Mouse (Mus musculus): ENCODE data around the gene Epb41l4b. TPM values are rescaled to one million over a fixed set of nuclear protein-coding genes. Genes with fewer than 3 reads are reported as not detected.

Epb41l4b gene
- polyA plus RNA-seq, 1 experiment from 2014 or later = 1.7 TPM

DNA sequence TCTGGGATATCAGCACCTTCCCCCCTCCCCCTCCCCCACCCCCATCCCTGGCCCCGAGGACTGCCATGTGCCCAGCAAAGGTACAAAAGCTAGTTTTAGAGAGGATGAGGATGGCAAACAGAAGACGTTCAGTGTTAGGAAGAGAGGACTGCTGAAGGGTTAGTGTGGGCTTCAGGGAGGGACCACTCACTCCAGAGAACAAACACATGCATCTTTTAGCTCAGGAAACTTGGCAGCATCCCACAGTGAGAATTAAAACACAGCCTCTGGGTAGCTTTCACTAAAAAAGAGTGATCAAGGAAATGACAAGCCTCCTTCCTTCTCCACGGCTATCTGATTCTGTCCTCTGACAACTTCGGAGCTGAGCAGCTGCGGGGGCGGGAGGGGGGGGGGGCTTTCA is 132.3 kb downstream of the Epb41l4b start:
- H3K9ac ChIP-seq (ENCODE audit: low read depth, low read length) = no peak overlapping the region
- H3K27ac ChIP-seq (ENCODE audit: low read depth, low read length) = no peak overlapping the region
- no peak overlapping the region for H3K4me3 ChIP-seq (ENCODE audit: low read depth, low read length)
- no peaks in the 10 kb centered on the region for H3K27me3 ChIP-seq (ENCODE audit: control insufficient read depth, insufficient read depth, low read length)
- no peak for DNase-seq (ENCODE audit: low spot score)
- no peaks in the 10 kb centered on the region for H3K36me3 ChIP-seq (ENCODE audit: control insufficient read depth, insufficient read depth, low read length)
- WGBS = 20% methylated on average over 4 of the region's 6 CpGs
- H3K4me1 ChIP-seq (replicated peaks; ENCODE audit: control insufficient read depth, insufficient read depth, low read length) = no peaks in the 10 kb centered on the region
- H3K4me2 ChIP-seq (replicated peaks; ENCODE audit: low read depth, low read length) = no peak overlapping the region
- no peaks in the 10 kb centered on the region for H3K9me3 ChIP-seq (ENCODE audit: control insufficient read depth, low read length)
- ATAC-seq (ENCODE audit: low FRiP score) = no peak

DNA sequence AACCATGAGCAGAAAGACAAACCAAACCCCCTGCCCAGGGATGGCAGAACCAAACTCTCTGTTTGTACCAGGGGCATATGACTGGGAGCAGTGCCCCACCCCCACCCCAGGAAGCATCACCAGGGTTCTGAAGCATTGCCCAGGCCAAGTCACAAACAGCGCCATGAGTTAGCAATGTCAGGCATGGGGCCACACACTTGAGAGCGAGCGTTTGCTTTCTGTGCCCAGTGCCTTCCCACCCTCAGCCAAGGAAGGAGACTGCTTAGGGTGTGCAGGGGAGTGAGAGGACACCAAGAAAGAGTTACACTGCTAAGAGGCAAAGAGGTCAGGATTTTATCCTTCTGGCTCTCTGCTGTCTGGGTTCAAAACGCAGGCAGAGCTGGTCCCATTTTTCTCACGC is 132.8 kb downstream of the Epb41l4b start:
- WGBS = 46% methylated on average over 5 of the region's 5 CpGs
- Histone ChIP-seq H3K4me2 (replicated peaks; ENCODE audit: low read depth, low read length) (no peak overlapping the region), H3K27ac (ENCODE audit: low read depth, low read length) (no peak overlapping the region), H3K36me3 (ENCODE audit: control insufficient read depth, insufficient read depth, low read length) (no peaks in the 10 kb centered on the region), H3K9me3 (ENCODE audit: control insufficient read depth, low read length) (no peaks in the 10 kb centered on the region), H3K9ac (ENCODE audit: low read depth, low read length) (no peak overlapping the region), H3K4me1 (replicated peaks; ENCODE audit: control insufficient read depth, insufficient read depth, low read length) (no peaks in the 10 kb centered on the region), H3K27me3 (ENCODE audit: control insufficient read depth, insufficient read depth, low read length) (no peaks in the 10 kb centered on the region), H3K4me3 (ENCODE audit: low read depth, low read length) (no peak overlapping the region)
- ATAC-seq (ENCODE audit: low FRiP score) (no peak), DNase-seq (ENCODE audit: low spot score) (no peak)

DNA sequence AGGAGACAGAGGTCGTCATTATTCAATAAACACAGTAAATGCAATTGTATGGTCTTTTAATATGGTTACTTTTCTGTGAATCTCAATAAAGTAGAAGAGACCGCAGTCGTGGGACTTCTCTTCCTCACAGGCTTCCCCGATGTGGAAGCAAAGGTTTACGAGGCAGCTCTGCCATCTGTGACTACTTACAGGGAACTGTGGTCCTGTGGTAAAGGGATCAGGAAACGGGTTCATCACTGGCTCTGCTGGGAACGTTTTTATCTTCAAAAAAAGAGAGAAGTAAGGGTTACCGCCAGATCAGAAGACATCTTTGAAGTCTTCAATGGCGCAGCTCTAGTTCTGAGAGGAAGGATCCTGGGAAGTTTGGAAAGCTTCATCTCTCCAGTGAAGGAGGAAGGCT is 135.5 kb downstream of the Epb41l4b start:
- H3K9me3 ChIP-seq (ENCODE audit: control insufficient read depth, low read length) = no peaks in the 10 kb centered on the region
- WGBS = 85% methylated on average over 9 of the region's 9 CpGs
- no peak overlapping the region for H3K4me3 ChIP-seq (ENCODE audit: low read depth, low read length)
- no peak overlapping the region for H3K4me2 ChIP-seq (replicated peaks; ENCODE audit: low read depth, low read length)
- no peaks in the 10 kb centered on the region for H3K4me1 ChIP-seq (replicated peaks; ENCODE audit: control insufficient read depth, insufficient read depth, low read length)
- H3K27me3 ChIP-seq (ENCODE audit: control insufficient read depth, insufficient read depth, low read length) = no peaks in the 10 kb centered on the region
- H3K27ac ChIP-seq (ENCODE audit: low read depth, low read length) = no peak overlapping the region
- no peaks in the 10 kb centered on the region for H3K36me3 ChIP-seq (ENCODE audit: control insufficient read depth, insufficient read depth, low read length)
- no peak overlapping the region for H3K9ac ChIP-seq (ENCODE audit: low read depth, low read length)
- no peak for ATAC-seq (ENCODE audit: low FRiP score)
- DNase-seq (ENCODE audit: low spot score) = no peak

DNA sequence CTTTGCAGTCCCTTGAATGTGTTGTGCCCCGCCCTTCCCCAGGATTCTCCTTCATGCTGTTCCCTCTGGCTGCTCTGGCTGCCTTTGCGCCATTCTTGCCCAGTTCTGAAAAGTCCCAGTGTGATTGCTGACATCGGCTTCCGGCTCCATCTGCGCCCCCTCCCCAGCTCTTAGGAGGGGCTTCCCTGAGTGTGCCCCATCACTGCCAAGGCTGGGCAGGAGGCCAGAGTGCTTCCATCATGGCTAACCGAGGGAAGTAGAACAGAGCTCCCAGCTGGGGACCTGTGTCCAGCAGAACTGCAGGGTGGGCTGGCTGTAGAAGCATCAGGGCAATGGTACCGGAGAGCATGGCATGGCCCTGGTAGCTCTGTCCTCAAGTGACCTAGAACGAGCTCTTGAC is 138.2 kb downstream of the Epb41l4b start:
- H3K9ac ChIP-seq (ENCODE audit: low read depth, low read length) = no peak overlapping the region
- WGBS = 83% methylated on average over 8 of the region's 8 CpGs
- ATAC-seq (ENCODE audit: low FRiP score) = no peak
- no peak for DNase-seq (ENCODE audit: low spot score)
- no peaks in the 10 kb centered on the region for H3K27me3 ChIP-seq (ENCODE audit: control insufficient read depth, insufficient read depth, low read length)
- H3K4me3 ChIP-seq (ENCODE audit: low read depth, low read length) = no peak overlapping the region
- no peak overlapping the region for H3K27ac ChIP-seq (ENCODE audit: low read depth, low read length)
- H3K4me2 ChIP-seq (replicated peaks; ENCODE audit: low read depth, low read length) = no peak overlapping the region
- no peaks in the 10 kb centered on the region for H3K36me3 ChIP-seq (ENCODE audit: control insufficient read depth, insufficient read depth, low read length)
- H3K9me3 ChIP-seq (ENCODE audit: control insufficient read depth, low read length) = no peaks in the 10 kb centered on the region
- no peaks in the 10 kb centered on the region for H3K4me1 ChIP-seq (replicated peaks; ENCODE audit: control insufficient read depth, insufficient read depth, low read length)

DNA sequence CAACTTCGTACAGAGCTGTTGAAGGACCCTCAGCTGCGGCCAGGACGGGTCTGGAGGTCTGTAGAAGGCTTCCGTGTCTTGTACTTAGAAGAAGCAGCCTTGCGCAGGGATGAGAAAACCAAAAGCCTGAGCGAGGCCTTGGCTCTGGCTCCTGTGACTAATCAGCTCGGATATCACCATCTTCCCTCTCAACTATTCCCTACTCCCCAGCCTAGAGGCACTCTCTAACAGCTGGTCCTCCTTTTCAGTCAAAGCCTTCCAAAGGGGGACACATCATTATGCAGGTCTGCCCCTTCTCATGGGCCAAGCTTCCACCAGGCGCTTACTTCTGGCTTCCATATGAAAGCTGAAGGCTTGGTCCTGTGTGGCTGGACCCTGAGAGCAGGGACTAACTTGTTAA is 139.4 kb downstream of the Epb41l4b start:
- no peak overlapping the region for H3K4me2 ChIP-seq (replicated peaks; ENCODE audit: low read depth, low read length)
- no peaks in the 10 kb centered on the region for H3K36me3 ChIP-seq (ENCODE audit: control insufficient read depth, insufficient read depth, low read length)
- WGBS = 87% methylated on average over 8 of the region's 8 CpGs
- no peak for DNase-seq (ENCODE audit: low spot score)
- no peak overlapping the region for H3K4me3 ChIP-seq (ENCODE audit: low read depth, low read length)
- H3K27ac ChIP-seq (ENCODE audit: low read depth, low read length) = no peak overlapping the region
- H3K9ac ChIP-seq (ENCODE audit: low read depth, low read length) = no peak overlapping the region
- no peak for ATAC-seq (ENCODE audit: low FRiP score)
- H3K4me1 ChIP-seq (replicated peaks; ENCODE audit: control insufficient read depth, insufficient read depth, low read length) = no peaks in the 10 kb centered on the region
- H3K27me3 ChIP-seq (ENCODE audit: control insufficient read depth, insufficient read depth, low read length) = no peaks in the 10 kb centered on the region
- no peaks in the 10 kb centered on the region for H3K9me3 ChIP-seq (ENCODE audit: control insufficient read depth, low read length)

DNA sequence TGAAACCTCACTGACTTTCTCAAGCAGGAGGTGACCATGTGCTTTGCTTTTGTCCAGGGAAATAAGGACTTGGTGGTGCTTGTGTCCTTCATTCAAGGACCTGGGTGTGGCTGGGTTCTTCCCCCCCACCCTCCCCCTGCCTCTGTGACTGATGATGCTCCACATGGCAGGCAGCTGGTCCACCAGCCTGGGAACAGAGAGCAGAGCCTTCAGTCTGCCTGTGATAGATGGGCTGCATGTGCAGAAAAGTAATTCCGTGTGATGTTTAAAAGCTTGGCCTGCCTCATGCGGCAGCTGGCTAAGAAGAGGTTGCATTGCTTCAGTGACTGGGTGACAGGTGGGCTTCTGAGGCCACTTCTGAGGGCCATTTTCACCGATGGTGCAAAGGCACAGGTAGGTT is 140.5 kb downstream of the Epb41l4b start:
- no peaks in the 10 kb centered on the region for H3K36me3 ChIP-seq (ENCODE audit: control insufficient read depth, insufficient read depth, low read length)
- 61% methylated on average over 3 of the region's 3 CpGs for WGBS
- H3K27ac ChIP-seq (ENCODE audit: low read depth, low read length) = no peak overlapping the region
- H3K4me2 ChIP-seq (replicated peaks; ENCODE audit: low read depth, low read length) = no peak overlapping the region
- no peaks in the 10 kb centered on the region for H3K9me3 ChIP-seq (ENCODE audit: control insufficient read depth, low read length)
- H3K9ac ChIP-seq (ENCODE audit: low read depth, low read length) = no peak overlapping the region
- ATAC-seq (ENCODE audit: low FRiP score) = peak; percentile 68
- peak; percentile 21 for DNase-seq (ENCODE audit: low spot score)
- H3K4me1 ChIP-seq (replicated peaks; ENCODE audit: control insufficient read depth, insufficient read depth, low read length) = no peaks in the 10 kb centered on the region
- H3K4me3 ChIP-seq (ENCODE audit: low read depth, low read length) = no peak overlapping the region
- H3K27me3 ChIP-seq (ENCODE audit: control insufficient read depth, insufficient read depth, low read length) = no peaks in the 10 kb centered on the region

DNA sequence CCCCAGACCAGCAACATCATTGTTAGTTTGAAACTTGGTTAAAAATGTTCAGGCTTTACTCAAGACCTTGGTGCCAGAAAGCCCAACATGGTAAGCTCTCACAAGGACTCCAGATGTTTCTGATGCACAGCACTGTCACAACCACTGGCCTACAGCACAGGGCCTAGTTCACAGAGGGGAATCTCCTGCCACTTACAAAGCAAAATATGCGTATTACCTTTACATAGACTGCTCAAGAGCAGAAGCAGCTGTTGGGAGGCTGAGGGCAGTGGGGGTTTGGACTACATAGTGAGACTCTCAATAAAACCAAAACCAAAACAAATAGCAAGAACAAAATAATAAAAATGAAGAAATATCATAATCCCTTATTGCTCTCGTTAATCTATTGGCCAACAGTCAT is 141.8 kb downstream of the Epb41l4b start:
- Histone ChIP-seq H3K36me3 (ENCODE audit: control insufficient read depth, insufficient read depth, low read length) (no peaks in the 10 kb centered on the region), H3K9ac (ENCODE audit: low read depth, low read length) (no peak overlapping the region), H3K27ac (ENCODE audit: low read depth, low read length) (no peak overlapping the region), H3K4me3 (ENCODE audit: low read depth, low read length) (no peak overlapping the region), H3K4me1 (replicated peaks; ENCODE audit: control insufficient read depth, insufficient read depth, low read length) (no peaks in the 10 kb centered on the region), H3K27me3 (ENCODE audit: control insufficient read depth, insufficient read depth, low read length) (no peaks in the 10 kb centered on the region), H3K4me2 (replicated peaks; ENCODE audit: low read depth, low read length) (no peak overlapping the region), H3K9me3 (ENCODE audit: control insufficient read depth, low read length) (no peaks in the 10 kb centered on the region)
- no peak for DNase-seq (ENCODE audit: low spot score)
- no peak for ATAC-seq (ENCODE audit: low FRiP score)
- 87% methylated on average over 2 of the region's 2 CpGs for WGBS

DNA sequence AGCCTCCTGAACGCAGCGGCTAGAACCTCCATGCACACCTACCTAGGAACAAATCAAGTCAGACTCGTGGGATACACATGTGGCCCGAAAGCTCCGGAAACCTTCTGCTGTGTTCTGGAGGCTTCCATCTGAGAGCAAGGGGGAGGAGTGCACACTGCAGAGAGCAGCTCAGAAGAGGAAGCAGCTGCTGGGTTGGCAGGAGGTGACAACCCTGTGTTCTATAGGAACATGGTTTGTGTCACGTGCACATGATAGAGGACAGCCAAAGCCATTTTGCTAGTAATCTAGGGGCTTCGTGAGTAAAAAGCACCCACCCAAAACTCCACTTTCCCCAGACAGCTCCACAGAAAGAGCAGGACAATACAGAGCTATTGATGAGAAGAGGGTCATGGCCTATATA is 149.9 kb downstream of the Epb41l4b start:
- 88% methylated on average over 7 of the region's 7 CpGs for WGBS
- Histone ChIP-seq H3K36me3 (ENCODE audit: control insufficient read depth, insufficient read depth, low read length) (no peaks in the 10 kb centered on the region), H3K4me2 (replicated peaks; ENCODE audit: low read depth, low read length) (no peak overlapping the region), H3K27me3 (ENCODE audit: control insufficient read depth, insufficient read depth, low read length) (peaks cover 3% of the 10 kb centered on the region), H3K4me1 (replicated peaks; ENCODE audit: control insufficient read depth, insufficient read depth, low read length) (no peaks in the 10 kb centered on the region; the same call in 1 of the 2 replicates), H3K9me3 (ENCODE audit: control insufficient read depth, low read length) (no peaks in the 10 kb centered on the region), H3K9ac (ENCODE audit: low read depth, low read length) (no peak overlapping the region), H3K4me3 (ENCODE audit: low read depth, low read length) (no peak overlapping the region), H3K27ac (ENCODE audit: low read depth, low read length) (no peak overlapping the region)
- ATAC-seq (ENCODE audit: low FRiP score) (no peak), DNase-seq (ENCODE audit: low spot score) (no peak)

DNA sequence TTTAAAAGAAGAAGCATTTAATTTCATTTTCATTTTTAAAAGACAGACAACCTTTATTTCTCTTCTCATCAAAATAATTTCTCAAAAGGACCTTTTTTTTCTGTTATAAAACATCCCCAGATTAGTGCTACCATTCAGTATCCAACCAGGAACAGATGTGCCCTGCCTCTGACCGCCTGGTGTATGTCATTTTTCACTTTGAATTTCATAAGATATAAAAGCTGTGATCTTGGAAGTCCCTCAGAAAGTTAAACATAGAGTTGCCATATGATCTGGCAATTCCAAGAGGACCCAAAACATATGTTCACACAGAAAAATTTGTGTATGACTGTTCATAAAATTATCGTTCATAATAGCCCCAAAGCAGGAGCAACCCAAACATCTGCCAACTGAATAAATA is 151.3 kb downstream of the Epb41l4b start:
- H3K4me1 ChIP-seq (replicated peaks; ENCODE audit: control insufficient read depth, insufficient read depth, low read length) = no peaks in the 10 kb centered on the region; the same call in 1 of the 2 replicates
- no peaks in the 10 kb centered on the region for H3K36me3 ChIP-seq (ENCODE audit: control insufficient read depth, insufficient read depth, low read length)
- DNase-seq (ENCODE audit: low spot score) (no peak), ATAC-seq (ENCODE audit: low FRiP score) (no peak)
- no peak overlapping the region for H3K27ac ChIP-seq (ENCODE audit: low read depth, low read length)
- no peaks in the 10 kb centered on the region for H3K9me3 ChIP-seq (ENCODE audit: control insufficient read depth, low read length)
- no peak overlapping the region for H3K4me3 ChIP-seq (ENCODE audit: low read depth, low read length)
- H3K27me3 ChIP-seq (ENCODE audit: control insufficient read depth, insufficient read depth, low read length) = peaks cover 3% of the 10 kb centered on the region
- H3K9ac ChIP-seq (ENCODE audit: low read depth, low read length) = no peak overlapping the region
- WGBS = 85% methylated on average over 2 of the region's 2 CpGs
- no peak overlapping the region for H3K4me2 ChIP-seq (replicated peaks; ENCODE audit: low read depth, low read length)

Data from hindbrain, embryonic 11.5 days (tissue).